Mouse (Mus musculus) neural tube, embryonic 15.5 days (tissue): ENCODE measurements around the gene Ung. TPM values are rescaled to one million over a fixed set of nuclear protein-coding genes. Genes with fewer than 3 reads are reported as not detected.

Source experiments
- ATAC-seq: fragments of 200-750 bp; cut with Nextera tagmentation; 2 replicates; pipeline ENCODE4 v1.8.0; 2017; ENCODE audit warnings: mild to moderate bottlenecking, moderate TSS enrichment, moderate library complexity; ENCODE audit not compliant: low FRiP score
- H3K27ac ChIP-seq: fragments of 300-500 bp; sonication (generic); replicated peaks from 2 replicates; pipeline ENCODE4 v1.5.1; 2015; ENCODE audit warnings: mild to moderate bottlenecking, inconsistent platforms
- H3K27me3 ChIP-seq: fragments of 300-500 bp; sonication (generic); replicated peaks from 2 replicates; pipeline ENCODE4 v1.6.1; 2015; ENCODE audit warnings: inconsistent platforms
- H3K36me3 ChIP-seq: fragments of 300-500 bp; sonication (generic); 2 replicates; pipeline ENCODE4 v1.6.1; 2015; ENCODE audit warnings: inconsistent platforms
- H3K4me1 ChIP-seq: fragments of 300-500 bp; sonication (generic); 2 replicates; pipeline ENCODE4 v1.6.1; 2015; ENCODE audit warnings: inconsistent platforms
- H3K4me2 ChIP-seq: fragments of 300-500 bp; sonication (generic); 2 replicates; pipeline ENCODE4 v1.6.1; 2015; ENCODE audit warnings: inconsistent platforms, mild to moderate bottlenecking, moderate library complexity
- H3K4me3 ChIP-seq: fragments of 300-500 bp; sonication (generic); replicated peaks from 2 replicates; pipeline ENCODE4 v1.5.1; 2015; ENCODE audit warnings: mild to moderate bottlenecking, inconsistent platforms
- H3K9ac ChIP-seq: fragments of 300-500 bp; sonication (generic); replicated peaks from 2 replicates; pipeline ENCODE4 v1.6.1; 2015; ENCODE audit warnings: mild to moderate bottlenecking, inconsistent platforms
- H3K9me3 ChIP-seq: fragments of 300-500 bp; sonication (generic); replicated peaks from 2 replicates; pipeline ENCODE4 v1.6.1; 2016; ENCODE audit warnings: inconsistent platforms
- WGBS: fragments of 180-500 bp; shearing (Covaris S2); methylation state at CpG from one replicate; pipeline ENCODE4 v1.1.7; 2015; ENCODE audit warnings: mixed read lengths; 5-methylcytosine and 5-hydroxymethylcytosine counted together
- polyA plus RNA-seq: library from polyadenylated mRNA; unstranded; fragments of >200 nt; fragmentation: Nextera tagmentation; extraction: Ambion mirVana; gene quantifications from 2 replicates; pipeline ENCODE4 v1.2.1, GENCODE M21; 2015

Ung gene
- polyA plus RNA-seq, 1 experiment from 2014 or later: 9.2 TPM

DNA sequence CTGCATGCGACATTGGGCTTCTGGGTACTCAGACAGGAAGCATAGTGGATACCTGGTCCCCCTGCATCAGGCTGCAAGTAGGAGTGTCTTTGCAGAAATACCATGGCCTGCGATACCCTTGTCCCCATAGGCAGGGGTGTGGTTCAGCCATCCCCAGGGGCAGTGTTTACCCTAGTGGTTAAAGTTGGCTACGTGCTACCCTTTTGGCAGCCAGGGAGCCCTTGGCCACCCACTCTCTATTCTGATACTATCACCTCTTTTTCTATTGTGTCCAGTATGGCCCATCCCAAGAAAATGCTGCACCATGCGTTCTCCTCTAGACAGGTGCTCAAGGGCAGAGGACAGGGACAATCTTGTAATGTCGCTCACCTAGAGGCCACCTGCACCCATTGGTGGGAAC is 24.6 kb downstream of the Ung start:
- no peak overlapping the region for H3K27ac ChIP-seq
- H3K4me3 ChIP-seq: no peak overlapping the region
- H3K9me3 ChIP-seq: no peaks in the 10 kb centered on the region
- no peak overlapping the region for H3K9ac ChIP-seq
- WGBS: 84% methylated on average over 5 of the region's 5 CpGs
- H3K27me3 ChIP-seq: no peaks in the 10 kb centered on the region
- H3K4me1 ChIP-seq: 0 out of 2 replicates have a peak, but pooled peaks cover 3% of the 10 kb centered on the region
- H3K36me3 ChIP-seq: no peaks in the 10 kb centered on the region
- no peak for ATAC-seq
- no peak overlapping the region for H3K4me2 ChIP-seq

DNA sequence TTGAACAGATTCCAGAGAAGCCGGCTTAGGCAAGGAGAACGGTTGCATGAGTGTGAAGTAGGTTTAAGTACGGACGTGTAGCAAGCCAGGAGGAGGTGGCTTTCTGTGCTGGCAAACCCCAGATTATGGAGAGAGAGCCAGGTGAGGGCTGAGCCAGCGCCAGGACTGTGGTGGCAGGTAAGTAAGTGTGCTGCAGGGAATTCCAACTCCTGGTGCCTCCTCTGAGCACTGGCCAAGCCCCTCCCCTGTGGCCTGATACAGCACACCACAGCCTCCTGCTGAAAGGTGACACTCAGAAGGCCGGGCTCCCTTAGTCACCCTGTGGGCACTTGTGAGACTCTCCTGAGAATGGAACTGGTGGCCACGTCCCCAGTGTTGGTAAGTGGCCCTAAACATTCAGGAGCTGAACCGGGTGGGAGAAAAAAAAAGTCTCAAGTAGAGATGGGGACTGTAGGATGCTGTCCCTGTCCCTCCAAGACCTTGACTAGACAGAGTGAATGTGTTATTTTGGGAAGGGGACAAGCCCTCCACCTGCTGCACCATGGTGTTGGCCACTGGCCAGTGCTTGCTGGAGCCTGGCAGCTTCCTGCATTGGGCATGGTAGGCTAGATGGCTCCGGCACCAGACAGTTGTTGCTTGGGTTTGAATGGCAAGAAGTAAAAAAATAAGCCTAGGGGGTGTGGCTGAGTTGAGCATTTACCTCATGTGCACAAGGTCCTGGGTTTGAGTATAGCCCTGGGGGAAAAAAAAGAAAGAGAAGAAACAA is 25.2 kb downstream of the Ung start:
- H3K4me2 ChIP-seq: no peak overlapping the region
- no peak overlapping the region for H3K9ac ChIP-seq
- no peaks in the 10 kb centered on the region for H3K36me3 ChIP-seq
- no peak overlapping the region for H3K4me3 ChIP-seq
- WGBS: 69% methylated on average over 9 of the region's 9 CpGs
- H3K27me3 ChIP-seq: no peaks in the 10 kb centered on the region
- H3K4me1 ChIP-seq: 0 out of 2 replicates have a peak, but pooled peaks cover 3% of the 10 kb centered on the region
- H3K27ac ChIP-seq: no peak overlapping the region
- H3K9me3 ChIP-seq: no peaks in the 10 kb centered on the region
- no peak for ATAC-seq

DNA sequence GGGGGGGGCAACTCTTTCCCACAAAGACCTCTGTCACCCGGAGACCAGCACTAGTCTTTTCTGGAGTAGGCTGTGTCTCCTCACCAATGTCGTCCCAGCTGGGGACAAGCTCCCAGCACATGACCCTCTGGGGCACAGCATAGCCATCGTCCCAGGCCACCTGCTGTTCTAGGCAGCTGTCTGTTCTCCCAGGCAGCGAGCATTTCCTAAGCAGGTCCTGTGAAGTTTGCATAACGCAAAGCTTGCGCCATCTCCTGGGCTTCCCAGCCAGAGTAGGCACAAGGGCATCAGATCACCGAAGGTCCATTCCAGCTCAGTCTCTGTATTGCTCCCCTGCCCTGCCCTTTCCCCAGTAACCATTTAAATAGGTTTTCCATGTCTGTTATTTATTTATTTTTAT is 27.1 kb downstream of the Ung start:
- Histone ChIP-seq H3K4me1 (0 out of 2 replicates have a peak, but pooled peaks cover 3% of the 10 kb centered on the region), H3K9me3 (no peaks in the 10 kb centered on the region), H3K4me3 (no peak overlapping the region), H3K36me3 (no peaks in the 10 kb centered on the region), H3K9ac (no peak overlapping the region), H3K4me2 (no peak overlapping the region), H3K27me3 (no peaks in the 10 kb centered on the region), H3K27ac (no peak overlapping the region)
- WGBS: 49% methylated on average over 7 of the region's 7 CpGs
- ATAC-seq: no peak

DNA sequence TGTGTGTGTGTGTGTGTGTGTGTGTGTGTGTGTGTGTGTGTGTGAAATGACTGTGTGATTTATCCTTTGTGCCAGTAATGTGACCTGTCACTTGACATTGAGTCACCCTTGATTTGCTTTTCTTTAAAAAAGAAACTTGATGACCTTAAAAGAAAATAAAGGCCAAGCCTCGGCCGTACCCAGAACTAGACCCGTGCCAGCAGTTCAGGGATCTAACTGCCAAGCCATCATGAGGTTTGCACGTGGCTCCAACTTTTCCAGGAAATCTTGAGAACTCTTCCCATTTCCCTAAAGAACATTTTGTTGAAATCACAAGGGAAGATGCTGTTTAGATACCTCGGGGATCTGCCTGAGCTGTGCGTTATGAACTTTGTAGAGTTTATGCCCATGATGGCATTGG is 31.2 kb downstream of the Ung start:
- Histone ChIP-seq H3K4me3 (no peak overlapping the region), H3K4me1 (no peaks in the 10 kb centered on the region), H3K9me3 (no peaks in the 10 kb centered on the region), H3K4me2 (no peak overlapping the region), H3K27me3 (no peaks in the 10 kb centered on the region), H3K27ac (no peak overlapping the region), H3K9ac (no peak overlapping the region), H3K36me3 (no peaks in the 10 kb centered on the region)
- WGBS: 83% methylated on average over 6 of the region's 6 CpGs
- ATAC-seq: no peak

DNA sequence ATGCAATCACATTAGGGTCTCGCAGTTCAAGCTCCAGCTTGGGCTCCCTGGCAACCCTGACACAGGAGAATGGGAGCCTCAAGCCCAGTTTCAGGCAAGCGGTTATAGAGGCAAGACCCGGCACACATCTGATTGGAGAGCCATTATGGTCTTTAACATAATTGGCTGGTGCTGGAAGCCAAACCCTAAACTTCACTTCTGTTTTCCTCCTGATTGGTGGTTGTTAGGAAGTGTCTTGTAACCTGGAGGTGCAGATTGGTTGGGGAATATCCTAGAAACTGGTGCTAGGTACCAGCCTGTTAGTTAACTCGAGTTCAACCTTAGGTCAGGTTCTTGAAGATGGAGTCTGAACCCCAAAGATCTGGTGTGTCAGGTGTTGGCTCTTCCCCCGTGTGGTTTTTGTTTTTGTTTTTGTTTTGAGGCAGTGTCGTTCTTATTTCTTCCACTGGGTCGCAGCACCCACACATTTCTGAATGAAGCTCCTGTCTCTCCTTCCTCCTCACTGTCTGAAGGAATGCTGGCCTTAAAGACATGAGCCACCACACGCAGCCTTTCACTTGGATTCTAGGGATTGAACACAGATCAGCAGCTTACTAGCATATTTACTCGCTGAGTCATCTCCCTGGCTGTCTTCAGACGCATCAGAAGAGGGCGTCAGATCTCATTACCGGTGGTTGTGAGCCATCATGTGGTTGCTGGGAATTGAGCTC is 32.1 kb downstream of the Ung start:
- no peaks in the 10 kb centered on the region for H3K4me1 ChIP-seq
- H3K9ac ChIP-seq: no peak overlapping the region
- no peak for ATAC-seq
- 59% methylated on average over 12 of the region's 12 CpGs for WGBS
- no peaks in the 10 kb centered on the region for H3K9me3 ChIP-seq
- no peak overlapping the region for H3K4me2 ChIP-seq
- no peaks in the 10 kb centered on the region for H3K36me3 ChIP-seq
- no peak overlapping the region for H3K4me3 ChIP-seq
- no peak overlapping the region for H3K27ac ChIP-seq
- H3K27me3 ChIP-seq: no peaks in the 10 kb centered on the region

DNA sequence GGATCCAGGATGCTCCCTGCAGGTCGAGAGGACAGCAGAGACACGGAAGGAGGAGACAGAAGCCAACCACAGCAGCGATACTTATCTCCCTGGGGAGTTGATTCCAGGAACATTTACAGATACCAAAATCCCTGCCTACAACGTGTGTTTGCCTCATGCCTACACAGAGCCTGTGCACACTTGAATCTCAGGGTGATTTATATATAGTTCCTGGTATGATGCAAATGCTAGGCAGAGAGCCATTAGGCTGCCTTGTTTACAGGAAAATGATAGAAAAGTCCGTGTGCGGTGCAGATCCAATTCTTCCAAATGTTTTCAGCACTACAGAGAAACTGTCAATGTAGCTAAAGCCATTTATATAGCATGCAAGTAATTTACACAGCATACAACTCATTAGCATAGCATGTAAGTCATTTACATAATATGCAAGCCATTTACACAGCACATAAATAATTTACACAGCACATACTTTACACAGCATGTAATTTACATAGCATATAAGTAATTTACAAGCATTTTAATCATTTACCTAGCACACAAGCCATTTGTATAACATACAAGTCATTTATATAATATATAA is 33.0 kb downstream of the Ung start:
- no peak overlapping the region for H3K27ac ChIP-seq
- no peaks in the 10 kb centered on the region for H3K27me3 ChIP-seq

DNA sequence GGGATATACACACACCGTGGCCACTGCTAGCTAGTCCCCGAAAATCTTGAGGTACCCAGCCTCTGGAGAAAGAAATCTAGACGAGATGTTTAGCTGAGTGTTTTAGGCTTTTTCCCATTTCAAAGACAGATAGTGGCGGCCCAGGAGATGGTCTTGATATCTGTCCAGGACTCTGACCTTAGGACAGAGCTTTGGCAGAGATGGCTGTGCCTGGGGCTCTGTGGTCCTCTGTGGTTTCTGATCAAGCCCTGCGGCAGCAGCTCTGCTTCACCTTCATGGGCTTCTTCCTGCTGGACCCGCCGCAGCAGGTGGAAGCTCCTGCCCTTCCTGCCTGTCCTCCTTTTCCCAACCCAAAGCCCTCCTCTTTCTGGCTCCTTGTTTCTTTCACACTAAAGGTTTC is 40.2 kb downstream of the Ung start:
- no peak for ATAC-seq
- H3K27me3 ChIP-seq: peaks cover 13% of the 10 kb centered on the region
- H3K4me2 ChIP-seq: no peak overlapping the region
- peaks cover 7% of the 10 kb centered on the region for H3K4me1 ChIP-seq
- no peak overlapping the region for H3K9ac ChIP-seq
- 92% methylated on average over 7 of the region's 7 CpGs for WGBS
- no peaks in the 10 kb centered on the region for H3K9me3 ChIP-seq
- no peak overlapping the region for H3K27ac ChIP-seq
- no peaks in the 10 kb centered on the region for H3K36me3 ChIP-seq
- H3K4me3 ChIP-seq: no peak overlapping the region

More for the DNA sequence above, 33.0 kb downstream of the Ung start:
- Histone ChIP-seq H3K4me3 (no peak overlapping the region), H3K9me3 (no peaks in the 10 kb centered on the region), H3K4me2 (no peak overlapping the region), H3K4me1 (no peaks in the 10 kb centered on the region), H3K9ac (no peak overlapping the region), H3K36me3 (no peaks in the 10 kb centered on the region)
- 54% methylated on average over 6 of the region's 6 CpGs for WGBS
- no peak for ATAC-seq

DNA sequence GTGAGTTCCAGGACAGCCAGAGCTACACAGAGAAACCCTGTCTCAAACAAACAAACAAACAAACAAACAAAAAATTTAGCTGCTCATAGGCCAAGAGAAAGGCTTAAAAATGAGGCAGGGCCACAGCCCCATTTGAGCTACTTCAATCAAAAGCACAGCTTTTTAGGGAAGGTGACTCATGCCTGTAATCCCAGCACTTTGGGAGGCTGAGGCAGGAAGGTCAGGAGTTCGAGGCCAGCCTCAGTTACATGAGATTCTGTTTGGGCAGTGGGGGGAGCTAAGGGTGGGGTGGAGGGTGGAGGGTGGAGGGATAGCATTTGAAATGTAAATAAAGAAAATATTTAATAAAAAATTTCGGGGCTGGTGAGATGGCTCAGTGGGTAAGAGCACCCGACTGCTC is 42.8 kb downstream of the Ung start:
- no peak for ATAC-seq
- peaks cover 26% of the 10 kb centered on the region for H3K27me3 ChIP-seq
- H3K4me3 ChIP-seq: no peak overlapping the region
- 92% methylated on average over 3 of the region's 3 CpGs for WGBS
- no peaks in the 10 kb centered on the region for H3K36me3 ChIP-seq
- no peaks in the 10 kb centered on the region for H3K9me3 ChIP-seq
- H3K27ac ChIP-seq: no peak overlapping the region
- H3K4me2 ChIP-seq: no peak overlapping the region
- no peak overlapping the region for H3K9ac ChIP-seq
- H3K4me1 ChIP-seq: peaks cover 19% of the 10 kb centered on the region

DNA sequence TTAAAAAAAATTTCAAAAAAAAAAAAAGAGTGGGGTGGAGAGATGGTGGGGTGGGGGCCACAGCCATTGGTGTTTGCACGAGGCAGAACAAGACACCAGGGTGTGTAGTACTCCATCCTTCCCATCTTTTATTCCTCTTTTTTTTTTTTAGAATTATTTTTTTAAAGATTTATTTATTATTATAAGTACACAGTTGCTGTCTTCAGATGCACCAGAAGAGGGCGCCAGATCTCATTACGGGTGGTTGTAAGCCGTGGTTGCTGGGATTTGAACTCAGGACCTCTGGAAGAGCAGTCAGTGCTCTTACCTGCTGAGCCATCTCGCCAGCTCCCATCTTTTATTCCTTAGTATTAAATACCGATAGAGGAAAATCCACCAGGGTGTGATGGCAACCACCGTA is 43.3 kb downstream of the Ung start:
- Histone ChIP-seq H3K4me1 (peaks cover 19% of the 10 kb centered on the region), H3K4me2 (no peak overlapping the region), H3K27me3 (peaks cover 26% of the 10 kb centered on the region), H3K9me3 (no peaks in the 10 kb centered on the region), H3K27ac (no peak overlapping the region), H3K4me3 (no peak overlapping the region), H3K36me3 (no peaks in the 10 kb centered on the region), H3K9ac (no peak overlapping the region)
- WGBS: 77% methylated on average over 7 of the region's 7 CpGs
- ATAC-seq: no peak

DNA sequence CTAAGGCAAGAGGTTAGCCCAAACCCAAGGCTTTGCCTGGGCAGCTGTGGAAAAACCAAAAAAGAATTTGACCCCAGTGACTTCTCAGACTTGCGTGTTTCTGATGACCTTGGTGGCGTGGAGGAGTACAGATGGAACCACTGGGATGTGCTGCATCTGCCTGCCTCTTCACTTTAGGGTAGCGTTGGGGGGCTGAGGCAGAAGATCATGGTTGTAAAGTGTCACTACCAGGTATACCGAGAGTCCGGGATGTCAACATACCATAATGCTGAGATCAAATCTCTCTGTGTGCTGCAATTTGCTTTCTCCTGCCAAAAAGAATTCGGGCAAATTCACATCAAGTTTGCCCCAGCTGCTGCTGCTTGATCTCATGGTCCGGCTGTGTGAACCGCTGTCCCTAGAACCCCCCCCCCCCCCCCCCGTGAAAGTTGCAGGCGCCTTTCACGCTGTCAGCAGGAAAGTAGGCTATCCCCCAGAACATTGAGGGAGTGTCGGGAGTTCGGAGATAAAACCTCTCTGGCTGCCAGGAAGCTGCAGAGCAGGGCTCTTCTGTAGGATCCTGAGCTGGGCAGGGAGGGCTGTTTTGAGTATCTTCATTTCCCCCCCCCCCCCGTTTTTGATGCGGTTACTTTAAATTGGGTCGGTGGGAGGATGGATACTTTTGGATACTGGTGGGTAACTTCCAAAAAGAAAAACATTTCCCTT is 43.8 kb downstream of the Ung start:
- Histone ChIP-seq H3K27me3 (peaks cover 26% of the 10 kb centered on the region), H3K36me3 (no peaks in the 10 kb centered on the region), H3K9ac (no peak overlapping the region), H3K4me1 (peaks cover 19% of the 10 kb centered on the region), H3K27ac (no peak overlapping the region), H3K4me3 (no peak overlapping the region), H3K9me3 (no peaks in the 10 kb centered on the region), H3K4me2 (peak overlapping the region; percentile 25)
- no peak for ATAC-seq
- WGBS: 36% methylated on average over 15 of the region's 16 CpGs

DNA sequence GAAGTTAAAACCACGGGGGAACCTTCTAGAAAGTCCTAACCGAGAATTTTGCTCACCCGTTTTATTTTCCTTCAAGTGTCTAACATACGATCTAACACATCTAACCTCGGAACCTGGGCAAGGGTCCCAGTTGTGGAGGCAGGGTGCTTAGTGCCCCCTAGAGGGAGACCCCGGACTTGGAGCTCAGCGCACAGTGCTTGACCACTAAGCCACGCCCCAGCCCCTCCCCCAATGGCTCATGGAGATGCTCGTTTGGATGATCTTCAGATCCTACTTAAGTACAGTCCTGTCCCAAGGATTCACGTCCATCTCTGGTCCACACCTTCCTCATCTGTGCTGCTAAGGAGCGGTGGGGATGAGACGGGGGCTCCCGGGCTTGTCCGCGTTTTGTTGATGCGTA is 44.5 kb downstream of the Ung start:
- peak overlapping the region; percentile 25 for H3K4me2 ChIP-seq
- no peak for ATAC-seq
- WGBS: 12% methylated on average over 16 of the region's 16 CpGs
- H3K9ac ChIP-seq: no peak overlapping the region
- no peak overlapping the region for H3K4me3 ChIP-seq
- H3K36me3 ChIP-seq: no peaks in the 10 kb centered on the region
- no peak overlapping the region for H3K27ac ChIP-seq
- no peaks in the 10 kb centered on the region for H3K9me3 ChIP-seq
- peaks cover 19% of the 10 kb centered on the region for H3K4me1 ChIP-seq
- H3K27me3 ChIP-seq: peaks cover 26% of the 10 kb centered on the region
